Mouse (Mus musculus): ENCODE results near the gene Ugt1a6a.

DNA sequence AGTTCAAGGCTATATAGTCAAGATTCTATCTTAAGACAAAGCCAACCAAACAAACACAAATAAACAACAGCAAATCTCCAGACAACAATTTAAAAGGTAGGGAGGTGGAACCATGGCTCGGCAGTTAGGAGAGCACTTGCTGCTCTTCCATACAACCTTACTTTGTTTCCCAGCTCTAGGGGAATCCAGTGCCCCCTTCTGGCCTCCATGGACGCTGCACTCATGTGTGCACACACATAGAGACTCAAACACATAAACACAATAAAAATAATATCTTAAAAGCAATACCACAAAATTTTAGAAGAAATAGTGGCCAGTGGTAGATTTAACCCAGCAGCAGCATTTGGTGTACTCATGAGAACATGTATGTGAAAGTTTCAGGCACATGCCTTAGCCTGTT lies 82.5 kb downstream of the Ugt1a6a start:
- TF ChIP-seq POLR2A (IDR thresholded peaks at IDR 0.05; ENCODE audit: low read depth, low read length) (no peak), CTCF (conservative IDR thresholded peaks at IDR 0.05; ENCODE audit: insufficient read depth, insufficient read length, low read depth, low read length) (no peak)

All from kidney, adult 2 months (tissue).